Mouse (Mus musculus) G1E (cell line): ENCODE measurements around the gene Stox1.

Source experiments
- CTCF ChIP-seq: IDR thresholded peaks from 2 replicates; pipeline ENCODE4 v1.5.1; 2012; ENCODE audit warnings: low read depth, low read length, inconsistent platforms, mixed read lengths
- GATA1 ChIP-seq: IDR thresholded peaks from 2 replicates; pipeline ENCODE4 v1.6.1; 2012; ENCODE audit warnings: borderline replicate concordance, low read length, inconsistent platforms, mixed read lengths

GRCm38 (mm10) chr10:62703579-62703978, 22.3 kb downstream of the Stox1 start:
- no peak for TF ChIP-seq CTCF
- no peak for TF ChIP-seq GATA1
